Mouse (Mus musculus): ENCODE results near the gene Tpcn2. TPM values are rescaled to one million over a fixed set of nuclear protein-coding genes. Genes with fewer than 3 reads are reported as not detected.

The Tpcn2 gene
- total RNA-seq, 4 experiments from 2014 or later: 0.70 to 1.4 (median 0.90) TPM

- DNase-seq (ENCODE audit: low spot score in 2 of 2): peak; percentile 54 to 56
Observed at GRCm38 (mm10) chr7:145242851-145243712, 40.7 kb downstream of the Tpcn2 start.

GRCm38 (mm10) chr7:145242028-145242427 lies 41.8 kb downstream of the Tpcn2 start:
- DNase-seq (ENCODE audit: low spot score in 2 of 2): no peak

DNA sequence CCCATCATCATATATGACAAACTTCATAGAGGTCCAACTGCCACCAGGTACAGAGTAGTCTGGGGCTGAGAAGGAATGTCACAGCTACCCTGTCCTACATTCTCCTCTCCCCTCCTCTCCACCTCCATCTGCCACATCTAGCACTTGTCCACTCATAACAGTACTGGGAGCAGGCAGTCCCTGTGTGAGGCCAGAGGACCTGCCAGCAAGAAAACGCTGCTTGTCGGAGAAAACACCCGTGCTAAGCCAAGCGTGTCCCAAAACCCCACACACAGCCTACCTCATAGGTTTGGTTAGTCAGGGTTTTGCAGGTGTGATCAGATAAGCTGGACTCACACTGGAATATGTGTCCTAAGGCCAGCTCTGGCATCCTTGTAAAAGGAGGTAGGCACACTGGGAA lies 42.9 kb downstream of the Tpcn2 start:
- no peak for DNase-seq (ENCODE audit: low spot score in 2 of 2)

- no peak for DNase-seq (ENCODE audit: low spot score in 2 of 2)
Observed at GRCm38 (mm10) chr7:145239736-145240505, 43.9 kb downstream of the Tpcn2 start.

- DNase-seq (ENCODE audit: low spot score in 2 of 2): no peak
Observed at GRCm38 (mm10) chr7:145239145-145239544, 44.7 kb downstream of the Tpcn2 start.

GRCm38 (mm10) chr7:145234841-145235790 lies 48.7 kb downstream of the Tpcn2 start:
- DNase-seq (ENCODE audit: low spot score in 2 of 2): no peak

- DNase-seq (ENCODE audit: low spot score in 2 of 2): no peak
Observed at GRCm38 (mm10) chr7:145231659-145232058, 52.2 kb downstream of the Tpcn2 start.

DNA sequence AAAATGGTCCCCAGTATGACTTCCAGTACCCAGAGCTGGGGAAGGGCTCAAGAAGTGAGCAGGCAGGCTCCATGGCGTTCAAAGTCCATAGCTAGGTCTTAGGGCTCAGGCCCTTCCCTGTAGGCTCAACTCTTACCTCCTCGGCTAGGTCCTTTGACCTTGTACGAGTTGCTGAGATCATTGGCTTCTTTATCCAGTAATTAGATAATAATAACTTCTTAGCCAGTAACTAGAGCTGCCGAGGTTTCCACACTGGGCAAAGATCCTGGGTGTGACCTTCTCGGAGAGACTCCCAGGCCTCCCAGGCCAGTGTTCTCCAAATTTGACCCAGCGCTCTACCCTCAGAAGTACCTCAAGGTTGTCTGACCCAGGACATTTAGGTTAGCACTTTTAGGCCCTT lies 57.2 kb downstream of the Tpcn2 start:
- DNase-seq (ENCODE audit: low spot score in 2 of 2): peak; percentile 48 to 56

DNA sequence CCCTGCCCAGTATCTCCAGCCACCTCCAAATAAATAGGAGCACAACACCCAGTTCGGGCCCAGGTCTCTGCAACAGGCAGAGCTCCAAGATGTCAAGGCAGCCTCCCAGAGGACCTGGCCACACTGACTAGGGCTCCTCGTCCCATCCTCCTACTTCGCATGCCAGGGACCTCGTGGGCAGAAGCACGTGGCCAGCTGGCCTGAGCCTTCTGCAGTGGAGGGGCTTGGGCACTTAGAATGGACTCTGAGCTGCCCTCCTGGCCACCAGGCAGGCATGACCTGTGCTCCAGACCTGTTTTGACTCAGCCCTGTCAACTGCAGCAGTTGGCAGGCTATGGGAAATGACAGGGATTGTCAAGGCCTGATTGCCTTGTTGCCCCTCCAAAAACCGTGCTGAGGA lies 58.2 kb downstream of the Tpcn2 start:
- DNase-seq (ENCODE audit: low spot score in 2 of 2): no peak

DNA sequence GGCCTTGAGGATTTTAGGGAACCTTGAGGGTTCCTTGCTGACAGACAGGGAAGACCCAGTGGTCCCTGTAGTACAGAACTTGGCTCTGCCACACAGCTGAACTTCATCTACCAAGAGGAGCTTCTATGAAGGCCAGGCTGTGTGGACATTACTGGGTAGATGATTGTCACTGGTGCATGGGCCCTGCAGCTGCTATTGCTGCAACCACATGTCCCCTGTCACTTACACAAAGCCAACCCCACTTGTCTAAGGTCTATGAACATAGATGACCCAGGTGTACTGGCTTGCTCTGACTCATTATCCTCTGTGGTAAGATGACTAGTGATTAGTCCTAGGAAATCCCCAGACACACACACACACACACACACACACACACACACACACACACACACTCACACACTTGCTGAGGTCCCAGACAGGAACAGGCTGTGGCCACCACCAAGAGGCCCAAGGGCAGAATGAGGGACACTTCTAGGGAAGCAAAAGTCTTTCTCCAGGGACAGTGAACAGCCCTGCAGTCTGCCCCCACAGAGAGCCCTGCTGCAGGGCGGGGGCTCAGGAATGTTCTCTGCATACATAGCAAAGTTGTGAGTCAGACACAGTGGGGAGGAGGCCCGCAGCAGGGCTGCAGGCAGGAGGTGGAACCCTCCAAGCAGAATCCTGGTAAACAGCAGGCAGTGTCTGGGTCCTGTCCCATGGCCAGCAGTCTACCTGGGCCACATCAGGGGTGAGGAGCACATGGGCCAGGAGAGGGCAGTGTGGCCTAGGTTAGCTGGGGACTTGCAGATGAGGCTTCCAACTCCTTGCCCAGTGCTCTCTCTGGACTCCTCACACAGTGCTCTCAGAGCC lies 61.7 kb downstream of the Tpcn2 start:
- DNase-seq (ENCODE audit: low spot score in 2 of 2): peak; percentile 46 to 49

DNA sequence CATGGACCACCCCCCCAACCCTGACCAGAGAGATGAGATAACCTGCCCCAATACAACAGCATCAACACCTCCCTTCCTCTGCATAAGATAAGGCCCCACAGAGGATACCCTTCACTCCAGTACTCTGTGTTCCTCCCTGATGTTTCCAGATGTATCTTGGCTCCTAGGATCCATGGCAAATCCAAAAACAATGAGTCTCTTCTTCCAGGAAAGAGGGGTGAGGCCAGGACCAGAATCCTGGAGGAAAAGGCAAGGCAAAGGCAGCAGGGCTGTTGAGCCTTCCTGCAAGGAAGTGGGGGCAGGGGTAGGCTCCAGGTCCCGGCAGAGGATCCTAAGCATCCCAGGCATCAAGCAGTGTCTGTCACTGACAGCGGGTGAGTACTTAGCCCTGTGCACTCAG lies 62.5 kb downstream of the Tpcn2 start:
- no peak for DNase-seq (ENCODE audit: low spot score in 2 of 2)

GRCm38 (mm10) chr7:145219420-145219831 lies 64.4 kb downstream of the Tpcn2 start:
- DNase-seq (ENCODE audit: low spot score in 2 of 2): peak in 1 of 2 experiments; percentile 28

DNA sequence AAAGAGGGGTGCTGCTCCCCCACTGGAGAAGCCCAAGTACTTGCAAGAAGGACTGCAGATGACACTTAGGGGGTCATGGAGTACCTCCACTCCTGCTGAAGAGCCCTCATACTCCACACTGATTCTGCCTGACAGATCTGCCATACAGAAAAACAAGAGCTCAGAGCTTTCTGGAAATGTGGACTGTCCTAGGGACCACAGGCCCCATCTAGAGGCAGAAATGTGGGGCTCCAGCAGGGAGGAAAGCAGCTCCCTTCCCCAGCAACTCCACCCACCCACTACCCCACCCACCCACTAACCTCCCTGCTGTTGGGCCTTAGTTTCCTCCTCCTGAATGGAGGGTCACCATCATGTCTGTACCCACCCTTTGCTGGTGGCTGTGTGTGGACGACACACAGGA lies 67.2 kb downstream of the Tpcn2 start:
- no peak for DNase-seq (ENCODE audit: low spot score in 2 of 2)

DNA sequence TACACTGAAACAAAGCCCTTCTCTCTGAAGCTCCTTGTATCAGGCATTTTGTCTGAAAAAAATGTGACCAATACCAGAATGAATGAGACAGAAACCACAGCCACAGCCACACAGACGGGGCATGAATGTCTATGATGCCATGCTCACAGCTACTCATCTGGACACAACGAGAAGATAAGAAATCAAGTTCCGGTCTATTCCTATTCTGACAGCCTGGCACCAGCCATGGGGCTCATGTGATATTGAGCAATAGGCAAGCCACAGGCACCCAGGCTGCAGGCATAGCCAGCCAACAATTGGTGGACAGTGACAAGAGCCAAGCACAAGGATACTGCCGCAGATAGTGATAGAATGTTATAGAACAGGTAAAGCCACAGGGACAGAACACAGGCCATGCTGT lies 68.3 kb downstream of the Tpcn2 start:
- no peak for DNase-seq (ENCODE audit: low spot score in 2 of 2)

GRCm38 (mm10) chr7:145211680-145212659 lies 71.8 kb downstream of the Tpcn2 start:
- DNase-seq (ENCODE audit: low spot score in 2 of 2): no peak

DNA sequence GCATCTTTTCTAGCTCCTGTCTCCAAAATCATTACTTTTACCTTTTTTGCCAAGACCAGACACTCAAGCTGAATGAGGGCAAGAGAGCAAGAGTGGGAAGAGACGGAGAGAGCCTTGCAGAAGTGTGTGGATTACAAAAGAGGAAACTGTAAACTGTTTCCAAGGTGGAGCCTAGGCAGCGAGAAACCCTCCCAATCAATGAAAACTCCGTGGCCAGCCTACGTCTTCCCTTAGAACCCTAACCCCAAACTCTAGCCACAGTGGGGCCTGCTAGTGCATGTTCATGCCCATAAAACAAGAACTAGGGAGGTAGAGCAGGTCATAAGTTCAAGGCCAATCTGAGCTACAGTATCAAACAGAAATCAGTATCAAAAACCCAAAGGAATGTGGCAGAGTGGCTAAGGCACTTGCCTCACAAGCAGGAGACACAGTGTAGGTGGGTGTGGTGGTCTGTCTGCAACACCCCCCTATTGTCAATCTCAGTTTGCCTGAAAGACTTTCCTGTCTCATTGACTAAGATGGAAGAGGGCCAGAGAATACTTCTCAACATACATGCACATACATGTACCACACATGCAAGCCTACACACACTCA lies 73.2 kb downstream of the Tpcn2 start:
- DNase-seq (ENCODE audit: low spot score in 2 of 2): no peak

GRCm38 (mm10) chr7:145208006-145208405 lies 75.8 kb downstream of the Tpcn2 start, which contains the start of gene 1810010D01Rik:
1810010D01Rik (minus strand) TSS chr7:145208119.
- DNase-seq (ENCODE audit: low spot score in 2 of 2): no peak

DNA sequence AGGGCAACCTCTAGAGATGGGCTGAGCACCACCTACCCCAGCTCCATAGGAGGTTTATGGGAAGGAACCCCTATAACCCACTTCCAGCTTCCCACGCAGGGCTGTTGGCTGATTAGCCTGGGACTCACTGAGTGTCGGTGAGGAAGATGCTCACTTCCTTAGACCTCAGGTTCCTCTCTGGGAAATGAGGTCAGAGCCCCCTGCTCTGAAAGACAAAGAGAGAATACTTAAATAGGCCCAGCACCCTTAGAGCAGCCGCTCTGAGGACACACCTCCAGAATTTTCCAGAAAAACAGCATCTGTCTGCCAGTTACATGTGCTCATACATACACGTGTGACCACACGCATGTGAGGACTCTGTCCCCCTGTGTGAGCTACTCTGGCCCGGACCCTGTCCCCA lies 77.0 kb downstream of the Tpcn2 start:
- no peak for DNase-seq (ENCODE audit: low spot score in 2 of 2)

Data from gastrocnemius, adult 8-10 months (tissue).